Mouse (Mus musculus): ENCODE data around the gene Fndc3b.

GRCm38 (mm10) chr3:27485141-27485540 lies 226.0 kb downstream of the Fndc3b start:
- no peak for TF ChIP-seq CTCF (IDR thresholded peaks at IDR 0.05; ENCODE audit: low read depth)
- no peak for TF ChIP-seq EP300 (IDR thresholded peaks at IDR 0.05; ENCODE audit: low read depth)
